Mouse (Mus musculus): ENCODE measurements at regions not wholly inside any gene's neighbourhood (a gene's known extent, or its start where the extent isn't known, plus 50 kb on each side); places are given as distances from the start of the nearest gene placed in this dataset.

DNA sequence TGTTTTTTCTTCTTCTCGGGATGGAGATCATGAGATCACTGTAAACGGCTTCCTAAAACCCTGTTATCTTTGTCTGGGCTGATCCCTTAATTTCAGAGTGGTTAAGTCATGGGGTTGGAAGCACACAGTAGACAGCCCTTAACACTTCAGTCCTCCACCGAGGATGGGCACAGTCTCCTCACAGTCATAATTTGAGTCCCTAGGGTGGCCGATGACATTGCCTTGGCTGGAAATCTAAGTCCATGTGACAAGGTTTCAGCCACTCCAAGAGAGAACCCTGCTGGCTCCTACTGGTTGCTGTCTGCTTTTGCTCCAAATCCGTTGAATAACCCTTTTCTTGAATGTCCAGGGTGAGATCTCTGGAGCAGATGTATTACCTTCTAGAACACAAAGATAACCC, 152.2 kb upstream of the Ubl3 start:
- no peak for TF ChIP-seq GATA1 (IDR thresholded peaks at IDR 0.05; ENCODE audit: low read length)
- no peak for TF ChIP-seq TAL1 (IDR thresholded peaks at IDR 0.05; ENCODE audit: low read length)

Data from erythroblast, embryonic 14.5 days (primary cell).